Mouse (Mus musculus) kidney, postnatal 0 days (tissue): ENCODE results near the gene Cryz. TPM values are rescaled to one million over a fixed set of nuclear protein-coding genes. Genes with fewer than 3 reads are reported as not detected.

ENCODE experiments used
- ATAC-seq: fragments of 200-750 bp; cut with Nextera tagmentation; replicated peaks from 2 replicates; pipeline ENCODE4 v1.8.0; 2017; ENCODE audit warnings: low read depth, moderate number of reproducible peaks, moderate TSS enrichment, moderate library complexity; ENCODE audit not compliant: low FRiP score
- DNase-seq: peaks from one replicate; pipeline ENCODE4 v3.0.0-alpha.2; 2016; ENCODE audit warnings: low spot score
- H3K27ac ChIP-seq: fragments of 300-500 bp; sonication (generic); 2 replicates; pipeline ENCODE4 v1.5.1; 2014; ENCODE audit warnings: mild to moderate bottlenecking
- H3K27me3 ChIP-seq: fragments of 300-500 bp; sonication (generic); 2 replicates; pipeline ENCODE4 v1.6.1; 2014; ENCODE audit warnings: low read length, mixed read lengths; ENCODE audit not compliant: insufficient read depth
- H3K36me3 ChIP-seq: fragments of 300-500 bp; sonication (generic); 2 replicates; pipeline ENCODE4 v1.6.1; 2014; ENCODE audit warnings: low read length, mixed read lengths; ENCODE audit not compliant: insufficient read depth
- H3K4me1 ChIP-seq: fragments of 300-500 bp; sonication (generic); replicated peaks from 2 replicates; pipeline ENCODE4 v1.6.1; 2014; ENCODE audit warnings: antibody characterized with exemption, low read length, mixed read lengths; ENCODE audit not compliant: insufficient read depth
- H3K4me2 ChIP-seq: fragments of 300-500 bp; sonication (generic); 2 replicates; pipeline ENCODE4 v1.6.1; 2014; ENCODE audit warnings: mild to moderate bottlenecking, low read length, moderate library complexity, mixed read lengths
- H3K4me3 ChIP-seq: fragments of 300-500 bp; sonication (generic); replicated peaks from 2 replicates; pipeline ENCODE4 v1.5.1; 2014; ENCODE audit warnings: low read depth, low read length
- H3K9ac ChIP-seq: fragments of 300-500 bp; sonication (generic); 2 replicates; pipeline ENCODE4 v1.6.1; 2014; ENCODE audit warnings: low read depth, low read length
- H3K9me3 ChIP-seq: fragments of 300-500 bp; sonication (generic); replicated peaks from 2 replicates; pipeline ENCODE4 v1.6.1; 2016; ENCODE audit warnings: low read length, inconsistent platforms, mixed read lengths
- CTCF ChIP-seq: IDR thresholded peaks from 2 replicates; pipeline ENCODE4 v1.5.1; 2016; ENCODE audit warnings: antibody characterized with exemption, low read depth, mild to moderate bottlenecking, moderate library complexity
- WGBS: fragments of 180-500 bp; shearing (Covaris S2); extraction: QIAGEN DNeasy Blood & Tissue Kit; methylation state at CpG from one replicate; pipeline ENCODE4 v1.1.7; 2014; 5-methylcytosine and 5-hydroxymethylcytosine counted together
- polyA plus RNA-seq: library from polyadenylated mRNA; unstranded; fragments of >200 nt; fragmentation: Nextera tagmentation; extraction: Ambion mirVana; gene quantifications from 2 replicates; pipeline ENCODE4 v1.2.1, GENCODE M21; 2015

The Cryz gene
- polyA plus RNA-seq, 1 experiment from 2014 or later, result 92.1 TPM

DNA sequence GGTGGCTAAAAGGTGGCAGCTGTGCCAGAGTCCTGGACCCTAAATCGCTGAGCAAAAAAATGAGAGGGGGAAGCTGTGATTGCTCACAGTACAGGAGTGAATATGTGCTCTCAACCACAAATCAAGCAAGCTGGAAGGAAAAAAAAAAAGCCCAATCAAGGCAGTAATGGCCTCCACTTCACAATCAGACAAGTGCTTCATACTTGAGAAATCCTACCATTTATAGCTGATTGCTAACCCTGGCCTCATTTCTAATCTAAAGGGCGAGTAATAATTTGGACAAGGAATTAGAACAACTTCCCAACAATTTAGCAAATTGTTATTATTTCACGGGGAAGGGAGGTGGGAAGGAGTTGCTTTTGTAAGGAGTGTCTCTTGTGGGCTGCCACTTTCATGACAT, 31.1 kb upstream of the Cryz start:
- Histone ChIP-seq H3K27ac (no peak overlapping the region), H3K36me3 (no peaks in the 10 kb centered on the region), H3K4me1 (no peaks in the 10 kb centered on the region), H3K9me3 (no peaks in the 10 kb centered on the region), H3K4me3 (no peak overlapping the region), H3K4me2 (no peak overlapping the region), H3K27me3 (0 out of 2 replicates have a peak, but pooled peaks cover 5% of the 10 kb centered on the region), H3K9ac (no peak overlapping the region)
- no peak for ATAC-seq
- no peak for DNase-seq
- TF ChIP-seq CTCF, result no peak
- 66% methylated on average over 3 of the region's 3 CpGs for WGBS

GRCm38 (mm10) chr3:154570029-154570575, 26.4 kb upstream of the Cryz start:
- TF ChIP-seq CTCF, result no peak
- no peak overlapping the region for H3K9ac ChIP-seq
- WGBS, result 50% methylated on average over 14 of the region's 14 CpGs
- peaks cover 10% of the 10 kb centered on the region; the same call in 1 of the 2 replicates for H3K27me3 ChIP-seq
- ATAC-seq, result no peak
- no peak overlapping the region for H3K4me3 ChIP-seq
- DNase-seq, result no peak
- no peaks in the 10 kb centered on the region for H3K4me1 ChIP-seq
- no peak overlapping the region for H3K4me2 ChIP-seq
- no peaks in the 10 kb centered on the region for H3K36me3 ChIP-seq
- no peaks in the 10 kb centered on the region for H3K9me3 ChIP-seq
- no peak overlapping the region for H3K27ac ChIP-seq

DNA sequence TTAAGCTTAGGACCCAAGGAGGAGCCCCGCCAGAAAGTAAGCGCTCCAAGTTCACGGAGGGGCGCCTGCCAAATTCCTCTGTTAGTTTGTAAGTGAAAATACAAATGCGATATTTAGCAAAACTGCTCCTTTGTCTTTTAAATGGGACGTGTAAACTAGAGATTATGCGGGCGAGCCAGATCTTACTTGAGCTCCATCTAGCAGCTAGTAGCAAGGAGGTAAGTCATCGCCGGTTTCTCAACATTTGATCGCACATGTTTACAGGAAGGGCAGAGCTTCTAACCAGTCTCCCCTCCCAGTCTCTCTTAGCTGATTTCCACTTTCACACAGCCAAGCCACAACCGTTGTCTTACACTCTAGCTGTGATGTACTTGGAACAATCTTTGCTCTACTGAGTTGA, 25.7 kb upstream of the Cryz start:
- H3K27ac ChIP-seq, result no peak overlapping the region
- peak; percentile 37 for DNase-seq
- peak overlapping the region; percentile 16; the same call in 1 of the 2 replicates for H3K4me3 ChIP-seq
- no peak overlapping the region for H3K9ac ChIP-seq
- peaks cover 10% of the 10 kb centered on the region; the same call in 1 of the 2 replicates for H3K27me3 ChIP-seq
- no peak for ATAC-seq
- TF ChIP-seq CTCF, result no peak
- 6% methylated on average over 12 of the region's 12 CpGs for WGBS
- no peaks in the 10 kb centered on the region for H3K4me1 ChIP-seq
- H3K4me2 ChIP-seq, result peak overlapping the region; percentile 41
- no peaks in the 10 kb centered on the region for H3K36me3 ChIP-seq
- H3K9me3 ChIP-seq, result no peaks in the 10 kb centered on the region

DNA sequence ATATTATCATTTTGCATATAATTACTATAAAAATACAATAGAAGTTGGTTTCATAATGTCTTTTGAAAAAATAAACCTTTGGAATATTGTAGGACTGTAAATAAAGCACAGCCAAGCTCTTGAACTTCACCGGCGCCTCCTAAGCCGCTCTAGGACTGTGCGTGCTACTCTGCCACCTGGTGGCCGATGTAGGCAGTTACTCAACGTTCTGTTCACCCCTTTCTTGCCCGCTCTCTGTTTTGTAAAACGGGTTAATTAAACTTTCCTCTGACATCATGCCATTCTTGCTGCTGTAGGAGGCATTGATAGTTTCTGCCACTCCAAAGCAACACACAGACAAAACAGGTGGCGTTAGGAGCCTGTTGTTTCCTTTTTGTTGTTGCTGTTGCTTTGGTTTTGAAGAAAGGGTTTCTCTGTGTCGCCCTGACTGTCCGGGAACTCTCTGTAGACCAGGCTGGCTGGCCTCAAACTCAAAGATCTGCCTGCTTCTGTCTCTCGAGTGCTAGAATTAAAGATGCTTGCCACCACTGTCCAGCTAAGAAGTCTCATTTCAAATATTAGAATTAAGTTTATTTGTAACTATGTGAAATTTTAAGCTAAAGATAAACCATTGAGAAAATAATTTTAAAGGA, 24.1 kb upstream of the Cryz start:
- H3K36me3 ChIP-seq, result no peaks in the 10 kb centered on the region
- H3K27me3 ChIP-seq, result peaks cover 10% of the 10 kb centered on the region; the same call in 1 of the 2 replicates
- DNase-seq (peak; percentile 92), ATAC-seq (peak; percentile 82)
- WGBS, result 12% methylated on average over 12 of the region's 12 CpGs
- no peak overlapping the region for H3K4me3 ChIP-seq
- no peaks in the 10 kb centered on the region for H3K4me1 ChIP-seq
- H3K9me3 ChIP-seq, result no peaks in the 10 kb centered on the region
- peak; percentile 94 for TF ChIP-seq CTCF
- H3K4me2 ChIP-seq, result no peak overlapping the region
- H3K9ac ChIP-seq, result no peak overlapping the region
- no peak overlapping the region for H3K27ac ChIP-seq

DNA sequence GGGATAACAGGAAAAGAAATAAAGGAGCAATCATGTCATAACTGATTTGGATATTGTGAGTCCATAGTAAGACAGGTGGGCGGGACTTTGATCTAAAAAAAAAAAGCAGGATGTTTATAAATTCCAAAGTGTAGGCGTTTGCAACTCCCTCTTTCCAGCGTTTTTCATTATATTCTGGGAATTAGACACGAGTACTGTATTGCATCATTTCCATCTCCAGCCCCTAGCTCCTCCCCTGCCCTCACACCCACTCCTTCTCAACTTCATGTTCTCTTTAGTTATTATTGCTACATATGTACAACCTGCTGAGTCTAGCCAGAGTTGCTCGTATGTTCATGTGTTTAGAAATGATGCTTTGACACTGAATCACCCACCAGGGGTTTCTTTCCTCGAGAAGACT, 22.8 kb upstream of the Cryz start:
- Histone ChIP-seq H3K9me3 (no peaks in the 10 kb centered on the region), H3K9ac (no peak overlapping the region), H3K36me3 (0 out of 2 replicates have a peak, but pooled peaks cover under 1% of the 10 kb centered on the region), H3K27me3 (peaks cover 10% of the 10 kb centered on the region; the same call in 1 of the 2 replicates), H3K4me3 (no peak overlapping the region), H3K4me2 (no peak overlapping the region), H3K27ac (no peak overlapping the region), H3K4me1 (no peaks in the 10 kb centered on the region)
- WGBS, result 44% methylated on average over 6 of the region's 6 CpGs
- DNase-seq, result no peak
- no peak for TF ChIP-seq CTCF
- ATAC-seq, result no peak

GRCm38 (mm10) chr3:154577895-154578294, 18.6 kb upstream of the Cryz start:
- Histone ChIP-seq H3K4me2 (no peak overlapping the region), H3K9ac (no peak overlapping the region), H3K27ac (no peak overlapping the region), H3K27me3 (no peaks in the 10 kb centered on the region), H3K4me3 (no peak overlapping the region), H3K36me3 (peaks cover 11% of the 10 kb centered on the region; the same call in 1 of the 2 replicates), H3K4me1 (no peaks in the 10 kb centered on the region), H3K9me3 (no peaks in the 10 kb centered on the region)
- ATAC-seq (0 out of 2 replicates have a peak, but pooled peaks have one; percentile 27), DNase-seq (no peak)
- no peak for TF ChIP-seq CTCF
- WGBS, result 97% methylated on average over 7 of the region's 8 CpGs
